Mouse (Mus musculus) lung, embryonic 15.5 days (tissue): ENCODE data around the gene Stx17. TPM values are rescaled to one million over a fixed set of nuclear protein-coding genes. Genes with fewer than 3 reads are reported as not detected.

ENCODE experiments used
- microRNA counts: library from miRNA; unstranded; fragments of <30 nt; microRNA quantifications from one replicate; lab custom pipeline; 2016
- microRNA-seq: library from miRNA; unstranded; fragments of <30 nt; microRNA quantifications from one replicate; pipeline ENCODE4, GENCODE M21; 2016
- polyA plus RNA-seq: library from polyadenylated mRNA; unstranded; fragments of >200 nt; fragmentation: Nextera tagmentation; extraction: Ambion mirVana; gene quantifications from 2 replicates; pipeline ENCODE4 v1.2.1, GENCODE M21; 2015

The Stx17 gene
- polyA plus RNA-seq, 1 experiment from 2014 or later: 30.4 TPM

MicroRNAs encoded within 50 kb of the gene (microRNA counts, 519-probe panel; counts per million panel counts)
- 2,235 counts per million, percentile 30 among the panel's probes with 10 or more counts for microRNA mmu-miR-1958 (lab: Ali Mortazavi, UCI)

Small RNA genes lying within 50 kb of the gene (microRNA-seq; reads per million reads assigned to microRNA genes)
- not detected for gene Mir1958

Other genes with a start within 250 kb of the Stx17 start
- gene Nr4a3, start 79.8 kb upstream of the Stx17 start, polyA plus RNA-seq: 0.06 and 0.11 TPM in 2 replicates
- gene Erp44, start 154.6 kb downstream of the Stx17 start, polyA plus RNA-seq: 89.5 and 91.5 TPM in 2 replicates
- gene Invs, start 154.8 kb downstream of the Stx17 start, polyA plus RNA-seq: 10.4 and 10.8 TPM in 2 replicates